Mouse (Mus musculus): ENCODE data around the gene Pcdh8. TPM values are rescaled to one million over a fixed set of nuclear protein-coding genes. Genes with fewer than 3 reads are reported as not detected.

Gene Pcdh8
- polyA plus RNA-seq, 1 experiment from 2014 or later, result 56.0 TPM

DNA sequence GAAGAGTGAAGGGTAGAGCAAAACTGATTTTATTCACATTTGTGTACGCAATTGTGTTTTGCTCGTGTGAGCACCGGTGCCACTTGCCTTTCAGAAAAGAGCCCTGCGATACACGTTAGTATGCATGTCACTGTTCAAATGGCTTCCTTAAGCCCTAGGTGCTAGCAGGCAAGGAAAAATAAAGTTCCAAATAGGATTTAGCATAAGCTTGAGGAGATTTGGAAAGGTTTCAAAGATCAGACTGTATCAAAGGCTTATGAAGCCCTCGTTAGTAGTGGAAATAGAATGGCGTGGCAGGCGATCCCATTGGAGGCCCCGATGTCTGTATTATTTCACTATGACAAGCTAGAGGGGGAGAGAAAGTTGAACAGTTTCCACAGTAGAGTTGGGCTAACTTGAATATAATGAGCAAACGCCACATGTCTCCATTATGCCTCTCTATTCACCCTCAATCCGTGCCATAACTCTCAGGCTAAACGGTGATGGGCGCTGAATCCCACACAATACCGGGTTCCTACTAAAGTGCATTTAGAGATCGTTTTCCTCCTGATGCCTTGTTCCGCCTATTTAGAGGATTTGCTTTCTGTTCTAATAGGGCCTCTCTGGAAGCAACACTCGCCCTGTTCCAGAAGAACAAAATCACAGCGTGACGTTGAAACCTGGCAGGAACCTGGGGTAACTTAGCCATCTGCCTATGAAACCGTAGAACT lies 845 bp upstream of the Pcdh8 start:
- DNase-seq (ENCODE audit: low spot score), result peak; percentile 53
- Histone ChIP-seq H3K4me1 (peaks cover 79% of the 10 kb centered on the region), H3K27me3 (ENCODE audit: low read depth, poor library complexity, severe bottlenecking) (peaks cover 90% of the 10 kb centered on the region)

DNA sequence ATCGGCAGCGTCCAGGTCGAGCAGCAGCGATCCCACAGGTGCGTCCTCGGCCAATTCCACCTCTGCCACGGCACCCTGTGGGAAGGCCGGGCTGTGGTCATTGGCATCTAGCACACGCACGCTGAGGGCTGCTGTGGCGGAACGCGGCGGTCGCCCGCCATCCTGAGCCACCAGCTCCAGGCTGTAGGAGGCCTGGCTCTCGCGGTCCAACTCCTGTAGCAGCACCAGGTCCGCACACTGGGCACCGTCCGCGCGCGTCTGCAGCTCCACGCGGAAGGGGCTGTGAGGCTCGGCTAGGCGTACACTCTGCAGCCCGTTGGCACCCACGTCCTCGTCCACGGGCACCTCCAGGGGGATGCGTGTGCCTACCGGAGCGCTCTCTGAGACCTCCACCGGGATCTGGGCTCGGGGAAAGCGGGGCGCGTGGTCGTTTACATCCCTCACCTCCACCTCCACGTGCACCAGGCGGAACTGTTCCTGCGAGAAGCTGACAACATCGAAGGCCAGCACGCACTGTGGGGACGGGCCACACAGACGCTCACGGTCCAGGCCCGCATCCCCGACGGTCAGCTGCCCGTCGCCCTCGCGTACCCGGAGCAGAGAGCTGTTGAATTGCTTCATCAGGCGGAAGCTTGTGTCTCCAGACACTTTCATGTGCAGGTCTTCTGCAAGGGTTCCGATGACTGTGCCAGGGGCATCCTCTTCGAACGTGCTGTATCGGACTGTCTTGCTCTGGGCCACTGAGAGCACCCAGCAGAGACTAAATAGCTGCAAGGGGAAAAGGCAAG lies 612 bp downstream of the Pcdh8 start:
- Histone ChIP-seq H3K36me3 (peaks cover 44% of the 10 kb centered on the region), H3K4me1 (peaks cover 86% of the 10 kb centered on the region), H3K9me3 (replicated peaks) (peaks cover 2% of the 10 kb centered on the region), H3K27ac (replicated peaks) (peak overlapping the region; percentile 90), H3K27me3 (ENCODE audit: low read depth, poor library complexity, severe bottlenecking) (peaks cover 88% of the 10 kb centered on the region), H3K4me3 (peak overlapping the region; percentile 72)
- 4% methylated on average over 62 of the region's 62 CpGs for WGBS
- peak; percentile 57 for DNase-seq (ENCODE audit: low spot score)

More for the DNA sequence above, 845 bp upstream of the Pcdh8 start:
- peaks cover 31% of the 10 kb centered on the region for H3K36me3 ChIP-seq
- H3K4me3 ChIP-seq, result peak overlapping the region; percentile 72
- peak overlapping the region; percentile 90 for H3K27ac ChIP-seq (replicated peaks)
- peaks cover 8% of the 10 kb centered on the region for H3K9me3 ChIP-seq (replicated peaks)
- under 1% methylated on average over 20 of the region's 20 CpGs for WGBS

DNA sequence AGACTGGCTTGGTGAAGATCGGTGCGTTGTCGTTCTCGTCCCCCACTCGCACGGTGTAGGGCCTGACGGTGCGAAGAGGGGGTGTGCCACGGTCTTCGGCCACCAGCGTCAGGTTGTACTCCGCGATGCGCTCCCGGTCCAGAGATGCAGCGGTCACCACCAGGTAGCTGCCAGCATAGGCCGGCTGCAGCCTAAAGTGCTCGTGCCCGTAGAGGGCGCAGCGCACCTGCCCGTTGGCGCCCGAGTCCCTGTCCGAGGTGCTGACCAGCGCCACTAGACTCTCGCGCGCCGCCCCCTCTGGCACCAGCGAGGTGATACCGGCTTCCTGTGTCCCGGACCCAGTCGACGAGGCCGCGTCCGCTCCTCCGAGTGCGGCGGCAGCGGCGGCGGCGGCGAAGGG lies 1.5 kb downstream of the Pcdh8 start:
- peaks cover 84% of the 10 kb centered on the region for H3K4me1 ChIP-seq
- peak overlapping the region; percentile 90 for H3K27ac ChIP-seq (replicated peaks)
- no peaks in the 10 kb centered on the region for H3K9me3 ChIP-seq (replicated peaks)
- peak overlapping the region; percentile 72 for H3K4me3 ChIP-seq
- H3K27me3 ChIP-seq (ENCODE audit: low read depth, poor library complexity, severe bottlenecking), result peaks cover 80% of the 10 kb centered on the region
- peak; percentile 85 for DNase-seq (ENCODE audit: low spot score)
- peaks cover 51% of the 10 kb centered on the region for H3K36me3 ChIP-seq
- under 1% methylated on average over 46 of the region's 46 CpGs for WGBS

DNA sequence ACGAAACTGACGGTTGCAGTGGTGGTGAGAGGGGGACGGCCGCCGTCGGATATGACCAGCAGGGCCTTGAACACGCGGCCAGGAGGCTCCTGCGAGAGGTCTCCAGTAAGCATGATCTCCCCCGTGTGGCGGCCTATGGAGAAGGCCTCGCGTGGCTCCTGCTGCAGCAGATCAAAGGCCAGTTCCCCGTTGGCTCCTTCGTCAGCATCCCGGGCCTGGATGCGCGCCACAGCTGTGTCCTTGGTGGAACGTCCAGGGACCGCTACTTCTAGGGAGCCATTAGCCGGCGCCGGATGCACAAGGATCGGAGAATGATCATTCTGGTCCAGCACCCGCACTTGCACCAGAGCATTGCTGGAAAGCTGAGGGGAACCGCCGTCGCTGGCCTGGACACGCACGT lies 2.1 kb downstream of the Pcdh8 start:
- H3K36me3 ChIP-seq, result peaks cover 55% of the 10 kb centered on the region
- 4% methylated on average over 30 of the region's 30 CpGs for WGBS
- H3K9me3 ChIP-seq (replicated peaks), result no peaks in the 10 kb centered on the region
- H3K27me3 ChIP-seq (ENCODE audit: low read depth, poor library complexity, severe bottlenecking), result peaks cover 80% of the 10 kb centered on the region
- H3K4me1 ChIP-seq, result peaks cover 80% of the 10 kb centered on the region
- H3K4me3 ChIP-seq, result peak overlapping the region; percentile 72
- H3K27ac ChIP-seq (replicated peaks), result peak overlapping the region; percentile 90
- DNase-seq (ENCODE audit: low spot score), result peak; percentile 74

DNA sequence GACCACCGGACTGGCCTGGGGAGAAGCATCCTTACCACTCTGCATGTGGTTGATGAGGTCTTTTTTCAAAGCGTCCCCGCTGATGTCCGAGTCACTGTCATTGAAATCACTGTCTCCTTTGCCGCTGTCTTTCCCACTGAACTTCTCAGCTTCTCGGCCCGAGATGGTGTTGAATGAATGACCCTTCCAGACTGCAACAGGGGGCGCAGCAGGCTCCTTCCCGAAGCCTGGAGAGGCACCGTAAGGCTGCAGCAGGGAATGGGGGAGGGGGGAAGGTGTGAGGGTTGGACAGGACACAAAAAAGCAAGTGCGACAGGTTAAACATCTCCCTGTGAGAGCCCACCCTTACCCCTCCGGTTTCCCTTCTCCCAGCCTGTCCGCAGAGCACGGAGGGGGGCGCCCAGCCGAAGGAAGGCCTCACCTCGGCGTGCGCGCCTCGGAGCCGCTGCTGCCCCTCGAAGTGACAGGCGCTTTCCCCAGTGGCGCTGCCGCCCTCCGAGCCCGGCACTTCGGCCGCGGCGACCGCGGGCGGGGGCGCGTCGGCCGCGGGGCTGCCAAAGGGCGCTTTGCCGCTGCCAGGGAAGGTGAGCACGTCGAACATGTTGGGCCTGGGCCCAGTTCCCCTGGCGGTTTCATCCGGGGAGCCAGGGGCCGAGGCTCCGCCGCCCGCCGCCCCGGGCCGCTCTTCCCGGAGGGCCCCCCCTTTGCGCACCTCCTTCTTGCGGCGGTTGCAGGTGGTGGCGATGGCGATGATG lies 2.9 kb downstream of the Pcdh8 start:
- Histone ChIP-seq H3K9me3 (replicated peaks) (no peaks in the 10 kb centered on the region), H3K27me3 (ENCODE audit: low read depth, poor library complexity, severe bottlenecking) (peaks cover 72% of the 10 kb centered on the region), H3K36me3 (peaks cover 55% of the 10 kb centered on the region), H3K4me1 (peaks cover 73% of the 10 kb centered on the region), H3K4me3 (peak overlapping the region; percentile 72), H3K27ac (replicated peaks) (peak overlapping the region; percentile 90)
- WGBS, result 1% methylated on average over 59 of the region's 59 CpGs
- peak; percentile 48 for DNase-seq (ENCODE audit: low spot score)

DNA sequence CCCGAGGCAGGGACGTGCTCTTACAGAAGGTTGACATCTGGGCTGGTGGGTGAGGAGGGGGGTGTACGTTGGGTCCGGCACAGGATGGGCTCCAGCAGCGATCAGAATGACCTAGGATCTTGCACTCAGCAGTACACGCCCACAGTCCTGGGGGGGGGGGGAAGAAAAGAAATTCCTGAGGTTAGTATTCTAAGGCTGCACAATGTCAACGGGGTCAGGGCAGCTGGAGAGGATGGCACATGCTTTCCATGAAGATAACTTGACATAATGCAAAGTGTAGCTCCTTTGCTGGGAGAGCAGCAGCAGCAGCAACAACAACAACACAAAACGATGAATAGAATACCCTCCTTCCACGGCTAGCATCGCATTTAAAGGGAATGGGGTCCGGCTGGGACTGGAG lies 3.5 kb downstream of the Pcdh8 start:
- Histone ChIP-seq H3K9me3 (replicated peaks) (no peaks in the 10 kb centered on the region), H3K4me3 (peak overlapping the region; percentile 72), H3K36me3 (peaks cover 55% of the 10 kb centered on the region), H3K27ac (replicated peaks) (0 out of 2 replicates have a peak overlapping the region, but pooled peaks have one; percentile 90), H3K4me1 (peaks cover 67% of the 10 kb centered on the region), H3K27me3 (ENCODE audit: low read depth, poor library complexity, severe bottlenecking) (peaks cover 66% of the 10 kb centered on the region)
- DNase-seq (ENCODE audit: low spot score), result peak; percentile 22
- 5% methylated on average over 11 of the region's 11 CpGs for WGBS

DNA sequence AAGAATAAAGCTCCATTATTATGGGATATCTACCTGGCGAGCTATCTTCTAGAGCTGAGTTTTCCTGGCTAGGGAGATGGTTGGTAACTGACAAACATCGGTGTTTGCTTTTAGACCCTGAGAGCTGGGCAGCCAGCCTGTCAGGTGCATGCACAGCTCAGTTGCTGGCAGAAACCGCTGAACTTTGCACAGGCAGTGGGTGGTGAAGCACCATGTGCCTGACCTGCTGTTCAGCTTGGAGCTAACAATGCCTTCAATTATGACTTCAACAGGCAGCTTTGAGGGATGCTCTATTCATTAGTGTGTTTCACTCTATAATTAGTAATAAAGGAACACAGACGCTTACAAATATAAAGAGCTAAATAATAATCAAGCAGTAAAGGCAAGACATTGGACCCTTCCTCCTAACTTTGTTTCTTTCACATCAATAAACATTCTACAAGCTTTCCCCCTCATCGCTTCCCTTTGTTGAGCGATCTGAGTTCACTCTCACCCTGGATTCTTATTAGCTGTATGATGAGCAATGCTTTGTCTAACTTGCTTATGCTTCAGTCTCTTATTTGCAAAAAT lies 5.8 kb downstream of the Pcdh8 start:
- WGBS, result 77% methylated on average over 6 of the region's 6 CpGs
- peaks cover 46% of the 10 kb centered on the region for H3K27me3 ChIP-seq (ENCODE audit: low read depth, poor library complexity, severe bottlenecking)
- H3K36me3 ChIP-seq, result peaks cover 55% of the 10 kb centered on the region
- no peak overlapping the region for H3K27ac ChIP-seq (replicated peaks)
- H3K4me1 ChIP-seq, result peaks cover 44% of the 10 kb centered on the region
- DNase-seq (ENCODE audit: low spot score), result no peak
- no peak overlapping the region for H3K4me3 ChIP-seq
- H3K9me3 ChIP-seq (replicated peaks), result no peaks in the 10 kb centered on the region

DNA sequence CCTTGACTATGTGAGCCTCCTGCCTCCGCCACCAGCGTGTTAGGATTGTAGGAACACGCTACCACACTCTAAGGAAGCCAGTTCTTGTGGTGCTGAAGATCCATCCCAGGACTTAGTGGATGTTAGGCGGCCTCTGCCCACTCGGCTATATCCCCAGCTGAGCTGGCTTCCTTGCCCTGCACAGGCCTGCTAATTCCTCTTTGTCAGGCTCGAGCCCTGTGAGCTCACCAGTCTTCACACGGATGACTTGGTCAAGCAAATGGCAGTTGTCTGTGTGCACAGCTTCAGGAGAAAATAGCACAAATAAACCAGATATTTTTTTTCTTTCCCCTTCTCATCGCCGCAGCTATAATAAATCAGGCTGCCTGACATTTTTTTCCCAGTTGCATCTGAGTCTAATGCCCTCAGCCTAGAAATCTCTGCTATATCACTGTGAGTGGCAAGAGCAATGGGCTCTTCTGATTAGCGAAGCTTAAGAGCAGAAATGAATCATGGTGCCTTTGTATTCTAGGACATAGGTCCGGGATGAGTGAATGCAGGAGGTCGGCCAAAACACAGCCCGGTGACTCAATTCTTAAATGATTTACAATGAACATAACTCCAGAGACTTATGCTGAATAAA lies 16.4 kb downstream of the Pcdh8 start:
- Histone ChIP-seq H3K27ac (replicated peaks) (peak overlapping the region; percentile 74), H3K36me3 (no peaks in the 10 kb centered on the region), H3K4me1 (peaks cover 25% of the 10 kb centered on the region), H3K27me3 (ENCODE audit: low read depth, poor library complexity, severe bottlenecking) (peaks cover 6% of the 10 kb centered on the region), H3K9me3 (replicated peaks) (no peaks in the 10 kb centered on the region), H3K4me3 (no peak overlapping the region)
- DNase-seq (ENCODE audit: low spot score), result peak; percentile 33
- WGBS, result 54% methylated on average over 13 of the region's 13 CpGs

DNA sequence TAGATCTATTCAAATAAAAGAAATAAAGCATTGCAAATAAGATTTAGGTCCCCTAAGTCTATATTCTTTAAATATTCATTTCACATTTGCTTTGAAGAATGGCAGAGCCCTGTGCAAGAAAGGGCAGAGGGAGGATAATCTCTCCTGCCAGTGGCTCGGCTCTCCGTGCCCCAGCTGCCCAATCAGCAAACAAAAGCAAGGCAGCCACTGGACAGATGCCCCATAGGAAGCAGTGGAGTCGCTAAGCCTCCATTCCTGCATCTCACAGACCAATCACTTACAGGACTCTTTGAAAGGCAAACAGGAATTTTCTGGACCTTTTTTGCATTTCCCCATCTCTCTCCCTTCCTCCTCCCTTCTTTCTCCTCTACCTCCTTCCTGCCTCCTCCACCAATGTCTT lies 17.0 kb downstream of the Pcdh8 start:
- H3K27ac ChIP-seq (replicated peaks), result peak overlapping the region; percentile 74
- WGBS, result 23% methylated on average over 3 of the region's 3 CpGs

DNA sequence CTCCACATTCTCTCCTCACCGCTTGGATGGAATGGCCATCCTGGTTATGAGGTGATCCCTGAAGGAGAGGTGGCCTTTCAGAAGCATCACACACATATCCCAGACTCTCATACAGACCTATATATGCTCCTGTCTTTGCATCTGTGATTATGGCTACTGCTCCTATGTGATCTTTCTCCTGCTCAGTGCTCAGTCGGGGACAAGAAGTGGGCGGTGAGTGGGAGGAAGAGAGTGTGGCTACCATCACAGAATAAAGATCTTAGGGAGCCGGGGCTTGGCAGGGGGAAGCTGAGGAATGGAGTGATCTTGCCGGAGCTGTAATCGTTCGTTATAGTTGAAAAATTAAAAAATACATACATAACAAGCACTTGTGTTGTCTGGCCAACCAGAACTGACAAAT lies 17.4 kb downstream of the Pcdh8 start:
- H3K27me3 ChIP-seq (ENCODE audit: low read depth, poor library complexity, severe bottlenecking), result peaks cover 9% of the 10 kb centered on the region
- WGBS, result 77% methylated on average over 7 of the region's 7 CpGs

More for the DNA sequence above, 17.0 kb downstream of the Pcdh8 start:
- Histone ChIP-seq H3K9me3 (replicated peaks) (no peaks in the 10 kb centered on the region), H3K36me3 (no peaks in the 10 kb centered on the region), H3K4me1 (peaks cover 26% of the 10 kb centered on the region), H3K27me3 (ENCODE audit: low read depth, poor library complexity, severe bottlenecking) (peaks cover 6% of the 10 kb centered on the region), H3K4me3 (no peak overlapping the region)
- DNase-seq (ENCODE audit: low spot score), result peak; percentile 33

DNA sequence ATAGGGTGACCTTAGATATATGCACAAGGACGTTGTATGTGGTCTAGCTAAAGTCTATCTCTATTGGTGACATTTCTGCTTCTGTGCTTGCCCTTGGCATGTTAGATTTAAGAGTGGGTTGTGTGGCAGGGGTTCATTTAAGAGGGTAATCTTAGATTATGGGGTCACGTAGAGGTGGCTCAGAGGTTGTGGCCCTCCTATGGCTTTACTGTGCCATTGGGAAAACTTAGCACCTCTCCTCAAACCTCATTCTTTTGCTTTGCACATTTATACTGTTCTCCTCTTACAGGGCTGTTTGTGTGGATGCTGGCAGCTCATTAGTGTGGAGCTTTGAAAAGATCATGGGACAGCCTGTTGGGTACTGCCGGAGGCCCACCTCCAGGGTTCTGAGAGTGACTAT lies 30.6 kb downstream of the Pcdh8 start:
- WGBS, result 87% methylated on average over 3 of the region's 3 CpGs
- H3K4me3 ChIP-seq, result no peak overlapping the region
- no peaks in the 10 kb centered on the region for H3K9me3 ChIP-seq (replicated peaks)
- no peaks in the 10 kb centered on the region for H3K27me3 ChIP-seq (ENCODE audit: low read depth, poor library complexity, severe bottlenecking)
- peaks cover 5% of the 10 kb centered on the region; the same call in 1 of the 2 replicates for H3K4me1 ChIP-seq
- DNase-seq (ENCODE audit: low spot score), result no peak
- no peak overlapping the region for H3K27ac ChIP-seq (replicated peaks)
- H3K36me3 ChIP-seq, result no peaks in the 10 kb centered on the region

More for the DNA sequence above, 17.4 kb downstream of the Pcdh8 start:
- peaks cover 26% of the 10 kb centered on the region for H3K4me1 ChIP-seq
- no peaks in the 10 kb centered on the region for H3K36me3 ChIP-seq
- DNase-seq (ENCODE audit: low spot score), result no peak
- no peak overlapping the region for H3K4me3 ChIP-seq
- H3K9me3 ChIP-seq (replicated peaks), result no peaks in the 10 kb centered on the region
- peak overlapping the region; percentile 49; the same call in 1 of the 2 replicates for H3K27ac ChIP-seq (replicated peaks)

DNA sequence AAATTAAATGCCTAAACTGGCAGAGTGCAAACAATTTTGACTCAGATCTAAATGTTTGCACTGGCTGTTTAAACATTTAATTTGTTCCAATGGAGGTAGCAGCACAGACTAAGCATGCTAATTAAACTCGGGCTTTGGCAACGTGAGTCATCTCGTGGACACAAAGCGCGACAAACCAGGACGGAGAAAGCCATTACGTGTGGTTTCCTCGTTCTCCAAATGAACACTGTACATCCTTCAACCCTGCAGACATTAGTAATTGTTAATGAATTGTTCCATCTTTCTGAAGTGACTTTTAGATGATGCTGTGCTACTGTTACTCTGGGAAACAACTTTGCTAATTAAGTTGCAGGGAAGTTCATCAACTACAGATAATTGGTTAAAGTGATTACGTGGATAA lies 32.7 kb downstream of the Pcdh8 start:
- Histone ChIP-seq H3K27ac (replicated peaks) (no peak overlapping the region), H3K9me3 (replicated peaks) (no peaks in the 10 kb centered on the region), H3K27me3 (ENCODE audit: low read depth, poor library complexity, severe bottlenecking) (no peaks in the 10 kb centered on the region), H3K36me3 (no peaks in the 10 kb centered on the region), H3K4me3 (no peak overlapping the region), H3K4me1 (peaks cover 5% of the 10 kb centered on the region; the same call in 1 of the 2 replicates)
- 83% methylated on average over 9 of the region's 9 CpGs for WGBS
- no peak for DNase-seq (ENCODE audit: low spot score)
